Mouse (Mus musculus): ENCODE data around the gene Fcrl6. TPM values are rescaled to one million over a fixed set of nuclear protein-coding genes. Genes with fewer than 3 reads are reported as not detected.

The Fcrl6 gene
- total and polyA plus RNA-seq, 2 experiments = not detected

DNA sequence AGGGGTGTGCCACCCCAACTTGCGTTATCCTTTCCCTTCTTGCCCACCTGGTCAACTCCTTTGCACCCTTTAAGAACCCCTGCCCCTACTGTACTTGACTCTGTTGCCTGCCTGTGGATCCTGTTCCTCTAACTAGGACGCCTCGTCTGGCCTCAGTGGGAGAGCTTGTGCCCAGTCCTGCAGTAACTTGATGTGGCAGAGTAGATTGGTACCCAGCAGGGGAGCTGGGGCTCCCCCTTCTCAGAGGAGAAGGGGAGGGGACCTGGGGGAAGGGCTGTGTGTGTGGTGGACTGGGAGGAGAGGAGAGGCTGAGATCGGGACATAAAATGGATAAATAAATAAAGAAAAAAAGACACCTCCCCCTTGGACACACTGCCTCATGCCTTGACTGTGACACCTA is 17.3 kb downstream of the Fcrl6 start:
- Histone ChIP-seq H3K27ac (replicated peaks; ENCODE audit: insufficient read depth, low read depth, low read length) (no peak overlapping the region), H3K36me3 (ENCODE audit: control insufficient read depth, insufficient read depth, low read length) (no peaks in the 10 kb centered on the region), H3K4me1 (ENCODE audit: control insufficient read depth, insufficient read depth, low read length) (no peaks in the 10 kb centered on the region), H3K79me2 (ENCODE audit: control insufficient read depth, insufficient read depth, low read length) (no peaks in the 10 kb centered on the region), H3K4me3 (ENCODE audit: insufficient read depth, low read depth, low read length) (no peak overlapping the region), H3K9ac (ENCODE audit: low read depth, low read length) (no peak overlapping the region), H3K27me3 (ENCODE audit: control insufficient read depth, insufficient read depth, low read length) (no peaks in the 10 kb centered on the region)
- WGBS = 57% methylated on average over 4 of the region's 4 CpGs
- no peak for TF ChIP-seq CTCF (IDR thresholded peaks at IDR 0.05; ENCODE audit: low read depth, low read length)
- no peak for DNase-seq (ENCODE audit: extremely low read depth, low read depth, low spot score)

DNA sequence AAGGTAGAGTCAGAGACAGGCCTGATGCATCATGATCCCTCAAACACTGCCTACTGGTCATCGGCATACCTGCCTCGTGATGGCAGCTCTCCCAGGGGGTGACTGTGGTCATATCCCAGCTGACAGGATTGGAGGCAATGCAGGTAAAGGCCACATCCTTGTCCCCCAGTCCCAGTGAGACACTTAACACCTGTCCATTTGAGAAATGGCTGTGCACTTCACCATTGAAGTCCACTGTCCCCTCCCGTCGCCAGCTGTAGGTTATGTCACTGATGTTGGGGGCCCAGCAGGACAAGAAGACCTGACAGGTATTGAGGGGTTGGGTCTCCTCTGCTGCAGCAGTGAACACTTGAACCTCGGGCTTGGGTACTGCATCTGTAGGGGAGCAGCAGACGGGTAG is 18.1 kb downstream of the Fcrl6 start:
- no peaks in the 10 kb centered on the region for H3K79me2 ChIP-seq (ENCODE audit: control insufficient read depth, insufficient read depth, low read length)
- H3K27me3 ChIP-seq (ENCODE audit: control insufficient read depth, insufficient read depth, low read length) = no peaks in the 10 kb centered on the region
- no peak for DNase-seq (ENCODE audit: extremely low read depth, low read depth, low spot score)
- TF ChIP-seq POLR2A (IDR thresholded peaks at IDR 0.05; ENCODE audit: extremely low read depth, insufficient read depth, low read length) (no peak), CTCF (IDR thresholded peaks at IDR 0.05; ENCODE audit: low read depth, low read length) (no peak)
- no peak overlapping the region for H3K4me3 ChIP-seq (ENCODE audit: insufficient read depth, low read depth, low read length)
- no peak overlapping the region for H3K27ac ChIP-seq (replicated peaks; ENCODE audit: insufficient read depth, low read depth, low read length)
- no peak overlapping the region for H3K9ac ChIP-seq (ENCODE audit: low read depth, low read length)
- H3K4me1 ChIP-seq (ENCODE audit: control insufficient read depth, insufficient read depth, low read length) = no peaks in the 10 kb centered on the region
- 85% methylated on average over 6 of the region's 6 CpGs for WGBS
- H3K36me3 ChIP-seq (ENCODE audit: control insufficient read depth, insufficient read depth, low read length) = no peaks in the 10 kb centered on the region

DNA sequence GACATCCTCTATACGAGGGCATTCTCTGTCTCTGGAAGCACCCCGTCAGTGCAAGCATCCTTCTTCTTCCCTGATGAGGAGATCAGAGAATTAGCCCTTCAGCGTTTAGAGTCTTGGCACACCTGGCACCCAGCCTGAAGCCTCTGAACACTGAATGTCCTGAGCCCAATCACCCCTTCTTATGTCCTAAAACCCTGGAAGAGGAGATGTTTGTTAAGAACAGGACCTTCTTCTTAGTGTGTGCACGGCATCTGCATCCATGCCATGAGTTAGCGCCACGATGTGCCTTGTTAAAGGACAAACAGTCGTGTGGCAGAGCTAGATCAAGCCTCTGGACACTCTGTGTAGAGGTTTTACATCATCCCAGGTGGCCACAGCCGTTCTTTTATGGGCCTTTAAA is 19.9 kb downstream of the Fcrl6 start:
- Histone ChIP-seq H3K4me1 (ENCODE audit: control insufficient read depth, insufficient read depth, low read length) (no peaks in the 10 kb centered on the region), H3K27me3 (ENCODE audit: control insufficient read depth, insufficient read depth, low read length) (no peaks in the 10 kb centered on the region), H3K27ac (replicated peaks; ENCODE audit: insufficient read depth, low read depth, low read length) (no peak overlapping the region), H3K9ac (ENCODE audit: low read depth, low read length) (no peak overlapping the region), H3K4me3 (ENCODE audit: insufficient read depth, low read depth, low read length) (no peak overlapping the region), H3K79me2 (ENCODE audit: control insufficient read depth, insufficient read depth, low read length) (no peaks in the 10 kb centered on the region), H3K36me3 (ENCODE audit: control insufficient read depth, insufficient read depth, low read length) (no peaks in the 10 kb centered on the region)
- 81% methylated on average over 8 of the region's 8 CpGs for WGBS
- no peak for TF ChIP-seq POLR2A (IDR thresholded peaks at IDR 0.05; ENCODE audit: extremely low read depth, insufficient read depth, low read length)
- TF ChIP-seq CTCF (IDR thresholded peaks at IDR 0.05; ENCODE audit: low read depth, low read length) = no peak
- DNase-seq (ENCODE audit: extremely low read depth, low read depth, low spot score) = no peak

DNA sequence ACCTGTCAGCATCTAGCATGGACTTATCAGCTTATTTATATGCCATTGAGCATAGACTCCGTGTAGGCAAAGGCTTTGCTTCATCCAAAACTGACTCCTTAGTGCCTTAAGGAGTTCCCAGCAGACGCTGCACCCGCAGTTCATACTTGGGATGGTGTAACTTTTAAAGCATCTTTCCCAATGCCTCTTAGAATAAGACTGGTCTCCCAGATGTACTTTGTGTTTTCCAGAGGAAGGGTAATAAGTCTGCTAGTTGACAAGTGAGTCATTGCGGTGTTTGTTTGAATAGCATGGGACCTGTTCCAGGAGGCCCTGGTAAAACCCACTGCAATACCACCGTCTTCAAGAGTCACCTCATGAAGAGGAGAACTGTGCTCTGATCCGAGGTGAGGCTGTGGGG is 22.2 kb downstream of the Fcrl6 start:
- Histone ChIP-seq H3K27ac (replicated peaks; ENCODE audit: insufficient read depth, low read depth, low read length) (no peak overlapping the region), H3K79me2 (ENCODE audit: control insufficient read depth, insufficient read depth, low read length) (no peaks in the 10 kb centered on the region), H3K36me3 (ENCODE audit: control insufficient read depth, insufficient read depth, low read length) (no peaks in the 10 kb centered on the region), H3K27me3 (ENCODE audit: control insufficient read depth, insufficient read depth, low read length) (no peaks in the 10 kb centered on the region), H3K4me1 (ENCODE audit: control insufficient read depth, insufficient read depth, low read length) (no peaks in the 10 kb centered on the region), H3K9ac (ENCODE audit: low read depth, low read length) (no peak overlapping the region), H3K4me3 (ENCODE audit: insufficient read depth, low read depth, low read length) (no peak overlapping the region)
- 75% methylated on average over 6 of the region's 6 CpGs for WGBS
- TF ChIP-seq POLR2A (IDR thresholded peaks at IDR 0.05; ENCODE audit: extremely low read depth, insufficient read depth, low read length) = no peak
- TF ChIP-seq CTCF (IDR thresholded peaks at IDR 0.05; ENCODE audit: low read depth, low read length) = no peak
- no peak for DNase-seq (ENCODE audit: extremely low read depth, low read depth, low spot score)

DNA sequence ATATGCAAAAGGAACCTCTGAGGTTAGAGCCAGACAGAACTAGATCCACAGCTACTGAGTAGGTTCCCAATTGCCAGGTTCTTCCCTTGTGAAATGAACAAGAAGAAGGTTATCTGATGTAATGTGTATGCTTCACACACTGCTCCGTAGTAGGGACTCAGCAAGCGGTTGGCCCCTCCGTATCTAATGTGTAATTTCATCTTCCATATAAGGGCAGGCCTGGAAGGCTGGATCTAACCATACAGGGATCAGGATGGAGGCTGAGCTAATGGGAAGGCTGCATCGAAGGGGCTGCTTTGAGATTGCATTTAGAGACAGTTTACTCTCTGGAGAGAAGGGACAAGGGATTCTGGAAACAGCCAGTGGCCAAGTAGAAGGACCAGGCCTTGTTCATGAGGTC is 34.6 kb downstream of the Fcrl6 start:
- no peak overlapping the region for H3K9ac ChIP-seq (ENCODE audit: low read depth, low read length)
- TF ChIP-seq CTCF (IDR thresholded peaks at IDR 0.05; ENCODE audit: low read depth, low read length) (no peak), POLR2A (IDR thresholded peaks at IDR 0.05; ENCODE audit: extremely low read depth, insufficient read depth, low read length) (no peak)
- H3K27ac ChIP-seq (replicated peaks; ENCODE audit: insufficient read depth, low read depth, low read length) = no peak overlapping the region
- no peaks in the 10 kb centered on the region; the same call in 1 of the 2 replicates for H3K4me1 ChIP-seq (ENCODE audit: control insufficient read depth, insufficient read depth, low read length)
- no peak overlapping the region for H3K4me3 ChIP-seq (ENCODE audit: insufficient read depth, low read depth, low read length)
- WGBS = 80% methylated on average over 4 of the region's 4 CpGs
- no peaks in the 10 kb centered on the region for H3K79me2 ChIP-seq (ENCODE audit: control insufficient read depth, insufficient read depth, low read length)
- DNase-seq (ENCODE audit: extremely low read depth, low read depth, low spot score) = no peak
- H3K27me3 ChIP-seq (ENCODE audit: control insufficient read depth, insufficient read depth, low read length) = no peaks in the 10 kb centered on the region
- H3K36me3 ChIP-seq (ENCODE audit: control insufficient read depth, insufficient read depth, low read length) = no peaks in the 10 kb centered on the region

DNA sequence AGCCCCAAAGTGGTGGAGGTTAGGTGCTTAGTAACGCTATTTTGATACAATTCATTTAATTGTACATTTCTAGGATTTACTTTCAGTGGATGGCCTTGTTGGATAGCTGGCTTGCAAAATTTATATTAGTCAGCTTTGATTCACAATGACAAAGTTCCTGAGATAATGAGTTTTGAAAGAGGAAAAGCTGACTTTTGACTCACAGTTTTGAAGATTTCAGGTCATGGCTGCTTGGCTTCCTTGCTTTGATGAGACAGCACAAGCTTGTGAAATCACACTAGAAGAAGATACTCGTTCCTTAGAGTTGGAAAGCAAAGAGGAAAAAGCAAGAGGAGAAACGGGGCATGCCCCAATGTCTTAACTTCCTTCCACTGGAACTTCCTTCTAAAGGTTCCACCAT is 36.2 kb downstream of the Fcrl6 start:
- Histone ChIP-seq H3K27me3 (ENCODE audit: control insufficient read depth, insufficient read depth, low read length) (peaks cover 5% of the 10 kb centered on the region; the same call in 1 of the 2 replicates), H3K36me3 (ENCODE audit: control insufficient read depth, insufficient read depth, low read length) (no peaks in the 10 kb centered on the region), H3K9ac (ENCODE audit: low read depth, low read length) (no peak overlapping the region), H3K27ac (replicated peaks; ENCODE audit: insufficient read depth, low read depth, low read length) (no peak overlapping the region), H3K79me2 (ENCODE audit: control insufficient read depth, insufficient read depth, low read length) (no peaks in the 10 kb centered on the region), H3K4me3 (ENCODE audit: insufficient read depth, low read depth, low read length) (no peak overlapping the region), H3K4me1 (ENCODE audit: control insufficient read depth, insufficient read depth, low read length) (peaks cover 3% of the 10 kb centered on the region; the same call in 1 of the 2 replicates)
- TF ChIP-seq CTCF (IDR thresholded peaks at IDR 0.05; ENCODE audit: low read depth, low read length) (no peak), POLR2A (IDR thresholded peaks at IDR 0.05; ENCODE audit: extremely low read depth, insufficient read depth, low read length) (no peak)
- peak; percentile 15 for DNase-seq (ENCODE audit: extremely low read depth, low read depth, low spot score)
- WGBS = 59% methylated on average over 3 of the region's 3 CpGs
